Comparison of ENCODE assay signal across 17 mouse cellular contexts in genomic region chr2:152733201-152733600, GRCm38 (mm10). TPM values are rescaled to one million over a fixed set of nuclear protein-coding genes. Genes with fewer than 3 reads are reported as not detected.
DNase-seq lines count a peak whose midpoint lies in the region; ATAC-seq and TF ChIP-seq lines count a peak whose summit lies in the region.
"Had no signal": no experiment of that assay in that cellular context is flagged by ENCODE, and none has a peak within 500 bp of the region (broad histone marks: within the 10 kb centered on the region; RNA-seq: fewer than 3 reads in every experiment).

No protein-coding gene starts in this region.

- H3K4me1 ChIP-seq in lung, embryonic 15.5 days, result peaks cover 61% of the 10 kb centered on the region
- H3K4me1 ChIP-seq in lung, postnatal 0 days (ENCODE audit: insufficient read depth, low read depth, low read length), result peaks cover 27% of the 10 kb centered on the region; the same call in 1 of the 2 replicates

- H3K4me3 ChIP-seq in lung, embryonic 15.5 days, result no peak overlapping the region
- no peak overlapping the region for H3K4me3 ChIP-seq in lung, postnatal 0 days (ENCODE audit: low read depth, low read length)
- H3K4me3 ChIP-seq: forebrain, embryonic 12.5 days; heart, embryonic 12.5 days; myocyte had no signal

- no peak overlapping the region for H3K9ac ChIP-seq in lung, embryonic 15.5 days
- no peak overlapping the region for H3K9ac ChIP-seq in lung, postnatal 0 days (replicated peaks; ENCODE audit: low read depth)
- H3K9ac ChIP-seq: forebrain, embryonic 12.5 days; heart, embryonic 12.5 days had no signal

- intact Hi-C loops in gastrocnemius, postnatal 14 days (cut with DNase I; ENCODE audit: low total_unique reads), result no loop called here

- no peak overlapping the region for H3K4me2 ChIP-seq in lung, embryonic 15.5 days
- no peak overlapping the region for H3K4me2 ChIP-seq in lung, postnatal 0 days (replicated peaks; ENCODE audit: low read depth, low read length)
- H3K4me2 ChIP-seq: forebrain, embryonic 12.5 days; heart, embryonic 12.5 days; liver, embryonic 11.5 days had no signal

- TF ChIP-seq CTCF in lung, postnatal 0 days (IDR thresholded peaks at IDR 0.05), result no peak

- no peak for ATAC-seq in lung, embryonic 15.5 days (ENCODE audit: borderline replicate concordance, extremely low read depth, low FRiP score, low TSS enrichment)
- no peak for ATAC-seq in lung, postnatal 0 days

- no peaks in the 10 kb centered on the region for H3K36me3 ChIP-seq in lung, embryonic 15.5 days
- no peaks in the 10 kb centered on the region for H3K36me3 ChIP-seq in lung, postnatal 0 days (ENCODE audit: insufficient read depth, low read length)
- H3K36me3 ChIP-seq: forebrain, embryonic 12.5 days; heart, embryonic 12.5 days had no signal

- 66% methylated on average over 2 of the region's 2 CpGs for WGBS in lung, embryonic 15.5 days
- 75% methylated on average over 2 of the region's 2 CpGs for WGBS in lung, postnatal 0 days

- no peaks in the 10 kb centered on the region for H3K9me3 ChIP-seq in lung, embryonic 15.5 days
- H3K9me3 ChIP-seq in lung, postnatal 0 days (ENCODE audit: low read length), result no peaks in the 10 kb centered on the region
- H3K9me3 ChIP-seq: forebrain, embryonic 12.5 days; G1E; heart, embryonic 12.5 days had no signal

- TF ChIP-seq EP300 in lung, postnatal 0 days (IDR thresholded peaks at IDR 0.05), result no peak

- H3K27ac ChIP-seq in lung, embryonic 15.5 days, result peak overlapping the region; percentile 37; the same call in 1 of the 2 replicates
- no peak overlapping the region for H3K27ac ChIP-seq in lung, postnatal 0 days (ENCODE audit: low read length)
- H3K27ac ChIP-seq: forebrain, embryonic 12.5 days had no signal

- no peaks in the 10 kb centered on the region for H3K27me3 ChIP-seq in lung, embryonic 15.5 days
- H3K27me3 ChIP-seq in lung, postnatal 0 days (replicated peaks; ENCODE audit: insufficient read depth, low read length), result no peaks in the 10 kb centered on the region
- H3K27me3 ChIP-seq: heart, embryonic 12.5 days had no signal

- DNase-seq in adrenal gland, postnatal 10 days, result peak; percentile 56
- no peak for DNase-seq in adrenal gland, postnatal 25 days
- DNase-seq in lung, postnatal 0 days (ENCODE audit: low spot score), result no peak
- peak; percentile 43 for DNase-seq in kidney, postnatal 10 days
- no peak for DNase-seq in gastrocnemius, postnatal 14 days
- no peak for DNase-seq in urinary bladder, postnatal 14 days (ENCODE audit: low spot score)
- no peak for DNase-seq in adrenal gland, postnatal 36 days
- DNase-seq: layer of hippocampus, adult 9-11 months; lung, postnatal 14 days; spleen, adult 18-20 months had no signal

RNA-seq across cellular contexts. Expression of gene Id1, which starts 2.9 kb away (rescaled TPM):
- total RNA-seq in adrenal gland, postnatal 10 days (2021), result 100 to 1,000 TPM; 112 to 182 TPM
- total RNA-seq in adrenal gland, postnatal 25 days (2021), result 73.3 and 81.1 TPM in 2 replicates
- polyA plus RNA-seq in lung, embryonic 15.5 days (2015; fragmentation: Nextera tagmentation; extraction: Ambion mirVana), result 134 and 143 TPM in 2 replicates
- 214 and 218 TPM in 2 replicates for polyA plus RNA-seq in lung, postnatal 0 days (2015; fragmentation: Nextera tagmentation; extraction: Ambion mirVana)
- total RNA-seq in gastrocnemius, postnatal 14 days (2021), result 10 to 100 TPM; 12.5 to 17.3 TPM
- total RNA-seq in adrenal gland, postnatal 36 days (2021), result 100 to 1,000 TPM in 1 of 2 experiments, 10 to 100 TPM in 1; 68.4 to 105 TPM

RNA-seq across cellular contexts. Expression of gene Cox4i2, which starts 20.8 kb away (rescaled TPM):
- 1 to 10 TPM; 8.0 to 8.3 TPM for total RNA-seq in adrenal gland, postnatal 10 days (2021)
- total RNA-seq in adrenal gland, postnatal 25 days (2021), result 4.2 and 4.3 TPM in 2 replicates
- polyA plus RNA-seq in lung, embryonic 15.5 days (2015; fragmentation: Nextera tagmentation; extraction: Ambion mirVana), result 74.8 and 81.0 TPM in 2 replicates
- polyA plus RNA-seq in lung, postnatal 0 days (2015; fragmentation: Nextera tagmentation; extraction: Ambion mirVana), result 204 and 228 TPM in 2 replicates
- total RNA-seq in gastrocnemius, postnatal 14 days (2021), result 1 to 10 TPM; 5.9 to 6.0 TPM
- 1 to 10 TPM; 3.0 to 4.0 TPM for total RNA-seq in adrenal gland, postnatal 36 days (2021)
- total RNA-seq: hematopoietic stem cell, adult 5-6 weeks had no signal
- polyA plus RNA-seq: G1E, myocyte had no signal

RNA-seq across cellular contexts. Expression of gene Mcts2, which starts 46.4 kb away (rescaled TPM):
- total RNA-seq in adrenal gland, postnatal 10 days (2021), result 10 to 100 TPM; 24.5 to 26.7 TPM
- 34.2 and 37.9 TPM in 2 replicates for total RNA-seq in adrenal gland, postnatal 25 days (2021)
- 27.1 and 28.5 TPM in 2 replicates for polyA plus RNA-seq in lung, embryonic 15.5 days (2015; fragmentation: Nextera tagmentation; extraction: Ambion mirVana)
- 19.4 and 20.8 TPM in 2 replicates for polyA plus RNA-seq in lung, postnatal 0 days (2015; fragmentation: Nextera tagmentation; extraction: Ambion mirVana)
- 10 to 100 TPM; 11.9 to 13.8 TPM for total RNA-seq in gastrocnemius, postnatal 14 days (2021)
- 10 to 100 TPM; 27.2 to 31.7 TPM for total RNA-seq in adrenal gland, postnatal 36 days (2021)

Comparison
In these comparisons a context has a peak if more than half of its experiments do, and no peak if none do; other contexts are left out.
1. DNase-seq: peak in adrenal gland, postnatal 10 days (single experiment) and kidney, postnatal 10 days (single experiment); none in adrenal gland, postnatal 25 days (single experiment), lung, postnatal 0 days (single experiment), gastrocnemius, postnatal 14 days (single experiment), urinary bladder, postnatal 14 days (single experiment) and adrenal gland, postnatal 36 days (0 of 2).